In genomic region chr3:30650062-30650841, GRCm38 (mm10) we compare ENCODE assay signal across 9 mouse cellular contexts. TPM values are rescaled to one million over a fixed set of nuclear protein-coding genes. Genes with fewer than 3 reads are reported as not detected.
A peak's percentile ranks its signal among the peaks of the same experiment; 100 is the strongest.
DNase-seq lines count a peak whose midpoint lies in the region; ATAC-seq and TF ChIP-seq lines count a peak whose summit lies in the region.
"Had no signal": no experiment of that assay in that cellular context is flagged by ENCODE, and none has a peak within 500 bp of the region (broad histone marks: within the 10 kb centered on the region; RNA-seq: fewer than 3 reads in every experiment).

No protein-coding gene starts in this region.

- peak overlapping the region; percentile 35; the same call in 1 of the 2 replicates for H3K9ac ChIP-seq in stomach, postnatal 0 days (ENCODE audit: low read length)

- H3K36me3 ChIP-seq in stomach, postnatal 0 days (ENCODE audit: control insufficient read depth, insufficient read depth, low read length): no peaks in the 10 kb centered on the region

- H3K4me1 ChIP-seq in stomach, postnatal 0 days (replicated peaks; ENCODE audit: control insufficient read depth, insufficient read depth): no peaks in the 10 kb centered on the region

- under 1% methylated on average over 41 of the region's 41 CpGs for WGBS in stomach, postnatal 0 days

- no peaks in the 10 kb centered on the region for H3K27me3 ChIP-seq in stomach, postnatal 0 days (ENCODE audit: control insufficient read depth, insufficient read depth, low read length)

- H3K4me2 ChIP-seq in stomach, postnatal 0 days (replicated peaks; ENCODE audit: low read depth): peak overlapping the region; percentile 63

- no peaks in the 10 kb centered on the region for H3K9me3 ChIP-seq in stomach, postnatal 0 days (ENCODE audit: control insufficient read depth, low read length)

- TF ChIP-seq EP300 in stomach, postnatal 0 days (optimal IDR thresholded peaks at IDR 0.05): no peak

- H3K4me3 ChIP-seq in stomach, postnatal 0 days (ENCODE audit: low read depth, low read length): peak overlapping the region; percentile 37

- ATAC-seq in common myeloid progenitor, adult 5-6 weeks (replicated peaks; ENCODE audit: low read depth, poor library complexity, severe bottlenecking): peak; percentile 51
- 0 out of 2 replicates have a peak, but pooled peaks have one; percentile 28 for ATAC-seq in megakaryocyte, adult 5-6 weeks (ENCODE audit: poor library complexity, severe bottlenecking)
- ATAC-seq in stomach, postnatal 0 days (ENCODE audit: low FRiP score, low TSS enrichment): peak; percentile 84

- peak; percentile 10 for DNase-seq in right cerebral cortex, postnatal 25 days
- DNase-seq in right cerebral cortex, postnatal 14 days: no peak
- DNase-seq in forelimb bud, embryonic 11.5 days (ENCODE audit: low read depth, low spot score): peak; percentile 20
- peak; percentile 64 for DNase-seq in kidney, postnatal 10 days
- peak; percentile 76 for DNase-seq in stomach, postnatal 0 days (ENCODE audit: low spot score)
- DNase-seq in spleen, adult 12 weeks (ENCODE audit: low spot score): no peak

- TF ChIP-seq CTCF in stomach, postnatal 0 days (IDR thresholded peaks at IDR 0.05; ENCODE audit: low read depth): peak; percentile 72

- H3K27ac ChIP-seq in stomach, postnatal 0 days (replicated peaks): no peak overlapping the region

RNA-seq across cellular contexts. Expression of gene Lrrc34, which starts 2.6 kb away (rescaled TPM):
- total RNA-seq in common myeloid progenitor, adult 5-6 weeks (2017): not detected in 2 replicates
- total RNA-seq in megakaryocyte, adult 5-6 weeks (2015): not detected in 2 replicates
- total RNA-seq in megakaryocyte, adult 5-6 weeks (2017): 0.08 and 0.26 TPM in 2 replicates
- 0.15 and 0.23 TPM in 2 replicates for polyA plus RNA-seq in stomach, postnatal 0 days (2015; fragmentation: Nextera tagmentation; extraction: Ambion mirVana)

RNA-seq across cellular contexts. Expression of gene Lrriq4, which starts 5.9 kb away (rescaled TPM):
- not detected in 2 replicates for total RNA-seq in common myeloid progenitor, adult 5-6 weeks (2017)
- total RNA-seq in megakaryocyte, adult 5-6 weeks (2015): 0.09 TPM in 1 of 2 replicates, not detected in the other
- total RNA-seq in megakaryocyte, adult 5-6 weeks (2017): not detected in 2 replicates
- polyA plus RNA-seq in stomach, postnatal 0 days (2015; fragmentation: Nextera tagmentation; extraction: Ambion mirVana): 0.10 TPM in 1 of 2 replicates, not detected in the other
- polyA plus RNA-seq: frontal cortex, adult 2 months had no signal

RNA-seq across cellular contexts. Expression of gene Mynn, which starts 48.4 kb away (rescaled TPM):
- 25.5 and 51.1 TPM in 2 replicates for total RNA-seq in common myeloid progenitor, adult 5-6 weeks (2017)
- 16.1 and 18.7 TPM in 2 replicates for total RNA-seq in megakaryocyte, adult 5-6 weeks (2015)
- total RNA-seq in megakaryocyte, adult 5-6 weeks (2017): 28.2 and 28.4 TPM in 2 replicates
- polyA plus RNA-seq in stomach, postnatal 0 days (2015; fragmentation: Nextera tagmentation; extraction: Ambion mirVana): 11.2 and 12.0 TPM in 2 replicates

RNA-seq across cellular contexts. Expression of gene Lrrc31, which starts 49.4 kb away (rescaled TPM):
- not detected in 2 replicates for total RNA-seq in common myeloid progenitor, adult 5-6 weeks (2017)
- not detected in 2 replicates for total RNA-seq in megakaryocyte, adult 5-6 weeks (2015)
- total RNA-seq in megakaryocyte, adult 5-6 weeks (2017): not detected in 2 replicates
- 16.1 and 16.9 TPM in 2 replicates for polyA plus RNA-seq in stomach, postnatal 0 days (2015; fragmentation: Nextera tagmentation; extraction: Ambion mirVana)
- polyA plus RNA-seq: frontal cortex, adult 2 months had no signal

RNA-seq across cellular contexts. Expression of gene Actrt3, which starts 50.5 kb away (rescaled TPM):
- total RNA-seq in common myeloid progenitor, adult 5-6 weeks (2017): not detected in 2 replicates
- total RNA-seq in megakaryocyte, adult 5-6 weeks (2015): 0.21 TPM in 1 of 2 replicates, not detected in the other
- total RNA-seq in megakaryocyte, adult 5-6 weeks (2017): not detected in 2 replicates
- not detected in 2 replicates for polyA plus RNA-seq in stomach, postnatal 0 days (2015; fragmentation: Nextera tagmentation; extraction: Ambion mirVana)

Comparison
In these comparisons a context has a peak if more than half of its experiments do, and no peak if none do; other contexts are left out.
1. DNase-seq: peak in right cerebral cortex, postnatal 25 days (single experiment), forelimb bud, embryonic 11.5 days (single experiment), kidney, postnatal 10 days (single experiment) and stomach, postnatal 0 days (single experiment); none in right cerebral cortex, postnatal 14 days (single experiment) and spleen, adult 12 weeks (single experiment).
2. ATAC-seq: peak in every context shown above with its lines; median percentile 84 in stomach, postnatal 0 days; 51 in common myeloid progenitor, adult 5-6 weeks; 28 in megakaryocyte, adult 5-6 weeks.